Mouse (Mus musculus) urinary bladder, adult 18-20 months (tissue): ENCODE data around the gene Utrn.
"Not testable (repeated sequence)": the region's sequence is repeated elsewhere in the genome, so short reads cannot be mapped to it uniquely, and the experiment has no call there.

Experiments
- DNase-seq, 2 experiments: peaks; one replicate each; pipeline ENCODE4 v3.0.0; 2022; ENCODE audit warnings: low spot score in 2 of 2, mixed read lengths in 2 of 2

Gene Utrn

GRCm38 (mm10) chr10:12694774-12695173, 174.4 kb downstream of the Utrn start:
- DNase-seq, result no peak

- peak; percentile 46 to 52 for DNase-seq
Observed at GRCm38 (mm10) chr10:12690601-12691000, 178.6 kb downstream of the Utrn start.

- DNase-seq, result no peak
Observed at GRCm38 (mm10) chr10:12685683-12686082, 183.5 kb downstream of the Utrn start.

GRCm38 (mm10) chr10:12684018-12684417, 185.1 kb downstream of the Utrn start:
- no peak for DNase-seq

GRCm38 (mm10) chr10:12673309-12673708, 195.9 kb downstream of the Utrn start:
- DNase-seq, result no peak

GRCm38 (mm10) chr10:12671608-12672007, 197.6 kb downstream of the Utrn start:
- no peak for DNase-seq

GRCm38 (mm10) chr10:12662035-12662434, 207.1 kb downstream of the Utrn start:
- no peak for DNase-seq

GRCm38 (mm10) chr10:12658023-12658744, 211.0 kb downstream of the Utrn start:
- no peak for DNase-seq

- DNase-seq, result no peak
Observed at GRCm38 (mm10) chr10:12652988-12653387, 216.2 kb downstream of the Utrn start.

- DNase-seq, result no peak
Observed at GRCm38 (mm10) chr10:12646119-12646518, 223.0 kb downstream of the Utrn start.

- no peak for DNase-seq
Observed at GRCm38 (mm10) chr10:12643336-12643735, 225.8 kb downstream of the Utrn start.

GRCm38 (mm10) chr10:12639638-12640037, 229.5 kb downstream of the Utrn start:
- no peak for DNase-seq

- no peak for DNase-seq
Observed at GRCm38 (mm10) chr10:12633965-12634364, 235.2 kb downstream of the Utrn start.

GRCm38 (mm10) chr10:12630933-12631332, 238.2 kb downstream of the Utrn start:
- no peak for DNase-seq

- DNase-seq, result no peak
Observed at GRCm38 (mm10) chr10:12618397-12618796, 250.8 kb downstream of the Utrn start.

GRCm38 (mm10) chr10:12615723-12616122, 253.4 kb downstream of the Utrn start:
- no peak for DNase-seq

- no peak for DNase-seq
Observed at GRCm38 (mm10) chr10:12614465-12615199, 254.5 kb downstream of the Utrn start.

- DNase-seq, result no peak
Observed at GRCm38 (mm10) chr10:12612235-12612863, 256.8 kb downstream of the Utrn start.

- DNase-seq, result no peak
Observed at GRCm38 (mm10) chr10:12609896-12610295, 259.3 kb downstream of the Utrn start.

GRCm38 (mm10) chr10:12608634-12609033, 260.5 kb downstream of the Utrn start:
- DNase-seq, result no peak

- DNase-seq, result not testable (repeated sequence)
Observed at GRCm38 (mm10) chr10:12607180-12607579, 262.0 kb downstream of the Utrn start.

- no peak for DNase-seq
Observed at GRCm38 (mm10) chr10:12595379-12595778, 273.8 kb downstream of the Utrn start.

- DNase-seq, result no peak
Observed at GRCm38 (mm10) chr10:12594958-12595357, 274.2 kb downstream of the Utrn start.
